Mouse (Mus musculus) midbrain, embryonic 13.5 days (tissue): ENCODE results near the gene 1700084M14Rik. TPM values are rescaled to one million over a fixed set of nuclear protein-coding genes. Genes with fewer than 3 reads are reported as not detected.
"Not testable (repeated sequence)": the region's sequence is repeated elsewhere in the genome, so short reads cannot be mapped to it uniquely, and the experiment has no call there.

ENCODE experiments used
- ATAC-seq: fragments of 200-750 bp; cut with Nextera tagmentation; 2 replicates; pipeline ENCODE4 v1.8.0; 2017; ENCODE audit warnings: mild to moderate bottlenecking, moderate TSS enrichment, moderate library complexity
- H3K27ac ChIP-seq: fragments of 300-500 bp; sonication (generic); 2 replicates; pipeline ENCODE4 v1.5.1; 2015; ENCODE audit warnings: inconsistent platforms, mild to moderate bottlenecking, moderate library complexity
- H3K27me3 ChIP-seq: fragments of 300-500 bp; sonication (generic); 2 replicates; pipeline ENCODE4 v1.6.1; 2015; ENCODE audit warnings: mild to moderate bottlenecking, inconsistent platforms
- H3K36me3 ChIP-seq: fragments of 300-500 bp; sonication (generic); 2 replicates; pipeline ENCODE4 v1.6.1; 2015; ENCODE audit warnings: mild to moderate bottlenecking, inconsistent platforms
- H3K4me1 ChIP-seq: fragments of 300-500 bp; sonication (generic); replicated peaks from 2 replicates; pipeline ENCODE4 v1.6.1; 2015; ENCODE audit warnings: inconsistent platforms
- H3K4me2 ChIP-seq: fragments of 300-500 bp; sonication (generic); replicated peaks from 2 replicates; pipeline ENCODE4 v1.6.1; 2015; ENCODE audit warnings: moderate library complexity, mild to moderate bottlenecking, inconsistent platforms
- H3K4me3 ChIP-seq: fragments of 300-500 bp; sonication (generic); replicated peaks from 2 replicates; pipeline ENCODE4 v1.5.1; 2015; ENCODE audit warnings: mild to moderate bottlenecking, inconsistent platforms
- H3K9ac ChIP-seq: fragments of 300-500 bp; sonication (generic); replicated peaks from 2 replicates; pipeline ENCODE4 v1.6.1; 2015; ENCODE audit warnings: mild to moderate bottlenecking, inconsistent platforms
- H3K9me3 ChIP-seq: fragments of 300-500 bp; sonication (generic); 2 replicates; pipeline ENCODE4 v1.6.1; 2016; ENCODE audit warnings: mild to moderate bottlenecking, inconsistent platforms
- WGBS: fragments of 180-500 bp; shearing (Covaris S2); methylation state at CpG from one replicate; pipeline ENCODE4 v1.1.7; 2015; 5-methylcytosine and 5-hydroxymethylcytosine counted together
- polyA plus RNA-seq: library from polyadenylated mRNA; unstranded; fragments of >200 nt; fragmentation: Nextera tagmentation; extraction: Ambion mirVana; gene quantifications from 2 replicates; pipeline ENCODE4 v1.2.1, GENCODE M21; 2015

1700084M14Rik gene
- polyA plus RNA-seq, result not detected in 2 replicates

DNA sequence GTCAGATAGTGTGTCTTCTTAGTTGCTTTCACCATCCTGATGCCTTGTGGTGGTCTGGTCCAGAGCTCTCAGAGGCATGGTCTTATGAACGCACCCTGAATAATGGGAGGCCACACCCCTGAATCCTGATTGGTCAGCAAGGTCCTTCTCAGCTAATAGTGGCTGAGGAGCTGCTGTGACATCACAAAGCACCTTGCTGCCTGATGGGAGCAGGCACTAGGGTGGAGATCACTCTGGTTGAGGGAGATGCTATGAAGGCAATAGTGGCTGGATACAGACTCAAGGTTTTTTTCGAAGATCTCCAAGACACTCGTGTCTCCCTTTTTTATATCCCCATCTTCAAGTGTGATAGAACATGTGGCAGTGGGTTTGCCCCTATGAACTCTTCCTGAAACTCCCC is at the start of gene 1700084M14Rik:
TSS of gene 1700084M14Rik (minus strand) at position 101 of the 400 bp plus-strand sequence.
- not testable (repeated sequence) for H3K9me3 ChIP-seq, H3K27me3 ChIP-seq, ATAC-seq, H3K36me3 ChIP-seq, H3K4me3 ChIP-seq, H3K4me1 ChIP-seq, H3K9ac ChIP-seq, H3K4me2 ChIP-seq, H3K27ac ChIP-seq
- WGBS, result 77% methylated on average over 3 of the region's 3 CpGs

Other genes starting within 250 kb of the 1700084M14Rik start
- gene Mageb2, start 244.2 kb downstream of the 1700084M14Rik start, polyA plus RNA-seq, result not detected in 2 replicates
- gene Gm5072, start 183.4 kb downstream of the 1700084M14Rik start, polyA plus RNA-seq, result not detected in 2 replicates
- not detected in 2 replicates for gene Gm8914, start 95.8 kb downstream of the 1700084M14Rik start, polyA plus RNA-seq
- gene Gm14781, start 56.3 kb upstream of the 1700084M14Rik start, polyA plus RNA-seq, result not detected in 2 replicates
- not detected in 2 replicates for gene Mageb5, start 207.1 kb upstream of the 1700084M14Rik start, polyA plus RNA-seq